ENCODE assay signal across 21 mouse cellular contexts in genomic region chr16:64835996-64836545, GRCm38 (mm10). TPM values are rescaled to one million over a fixed set of nuclear protein-coding genes. Genes with fewer than 3 reads are reported as not detected.
DNase-seq lines count a peak whose midpoint lies in the region; ATAC-seq lines count a peak whose summit lies in the region.
"Had no signal": no experiment of that assay in that cellular context is flagged by ENCODE, and none has a peak within 500 bp of the region (broad histone marks: within the 10 kb centered on the region; RNA-seq: fewer than 3 reads in every experiment).

No protein-coding gene starts in this region.

- 0 out of 2 replicates have a peak, but pooled peaks have one; percentile 16 for ATAC-seq in frontal cortex, adult (ENCODE audit: low TSS enrichment)
- ATAC-seq in megakaryocyte, adult 5-6 weeks (ENCODE audit: poor library complexity, severe bottlenecking) = peak; percentile 43; the same call in 1 of the 2 replicates
- peak; percentile 33; the same call in 1 of the 2 replicates for ATAC-seq in neutrophil, adult 5-6 weeks (ENCODE audit: extremely low read depth, insufficient number of reproducible peaks, low FRiP score, poor library complexity, severe bottlenecking)
- ATAC-seq: forebrain, embryonic 13.5 days had no signal

- DNase-seq in frontal cortex, postnatal 14 days (ENCODE audit: low spot score in 2 of 2) = no peak
- DNase-seq in thymus, postnatal 0 days (ENCODE audit: low spot score) = peak; percentile 20
- no peak for DNase-seq in thymus, adult 18-20 months
- no peak for DNase-seq in cerebellum, postnatal 4 days (ENCODE audit: low spot score in 2 of 2)
- no peak for DNase-seq in embryo, embryonic 10.5 days (ENCODE audit: low spot score)
- DNase-seq: adrenal gland, postnatal 25 days; cerebellum, adult 9-10 months; gastrocnemius, postnatal 36 days; heart, postnatal 36 days; kidney, adult 9 months; kidney, postnatal 36 days; layer of hippocampus, postnatal 36 days; liver, embryonic 13.5 days; lung, embryonic 14.5 days; lung, postnatal 4 days; right cerebral cortex, postnatal 25 days; thymus, postnatal 36 days had no signal

RNA-seq across cellular contexts. Expression of gene Zfp654, which starts 15.4 kb away (rescaled TPM):
- polyA plus RNA-seq in thymus, postnatal 0 days (2015; fragmentation: Nextera tagmentation; extraction: Ambion mirVana) = 5.1 and 6.2 TPM in 2 replicates
- total RNA-seq in megakaryocyte, adult 5-6 weeks (2015) = 19.2 and 21.1 TPM in 2 replicates
- 10.8 and 14.1 TPM in 2 replicates for total RNA-seq in megakaryocyte, adult 5-6 weeks (2017)
- total RNA-seq in neutrophil, adult 5-6 weeks (2017) = 19.4 and 21.5 TPM in 2 replicates

RNA-seq across cellular contexts. Expression of gene Cggbp1, which starts 15.7 kb away (rescaled TPM):
- polyA plus RNA-seq in thymus, postnatal 0 days (2015; fragmentation: Nextera tagmentation; extraction: Ambion mirVana) = 56.2 and 57.7 TPM in 2 replicates
- total RNA-seq in megakaryocyte, adult 5-6 weeks (2015) = 111 and 133 TPM in 2 replicates
- 103 and 104 TPM in 2 replicates for total RNA-seq in megakaryocyte, adult 5-6 weeks (2017)
- total RNA-seq in neutrophil, adult 5-6 weeks (2017) = 102 and 103 TPM in 2 replicates
